Mouse (Mus musculus) cerebellum, postnatal 36 days (tissue): ENCODE measurements around the gene Nptx1.
A peak's percentile ranks its signal among the peaks of the same experiment; 100 is the strongest.

Experiments used
- DNase-seq, 2 experiments: peaks; one replicate each; pipeline ENCODE4 v3.0.0; 2021 to 2022; ENCODE audit warnings: mixed read lengths in 2 of 2

Nptx1 gene

DNA sequence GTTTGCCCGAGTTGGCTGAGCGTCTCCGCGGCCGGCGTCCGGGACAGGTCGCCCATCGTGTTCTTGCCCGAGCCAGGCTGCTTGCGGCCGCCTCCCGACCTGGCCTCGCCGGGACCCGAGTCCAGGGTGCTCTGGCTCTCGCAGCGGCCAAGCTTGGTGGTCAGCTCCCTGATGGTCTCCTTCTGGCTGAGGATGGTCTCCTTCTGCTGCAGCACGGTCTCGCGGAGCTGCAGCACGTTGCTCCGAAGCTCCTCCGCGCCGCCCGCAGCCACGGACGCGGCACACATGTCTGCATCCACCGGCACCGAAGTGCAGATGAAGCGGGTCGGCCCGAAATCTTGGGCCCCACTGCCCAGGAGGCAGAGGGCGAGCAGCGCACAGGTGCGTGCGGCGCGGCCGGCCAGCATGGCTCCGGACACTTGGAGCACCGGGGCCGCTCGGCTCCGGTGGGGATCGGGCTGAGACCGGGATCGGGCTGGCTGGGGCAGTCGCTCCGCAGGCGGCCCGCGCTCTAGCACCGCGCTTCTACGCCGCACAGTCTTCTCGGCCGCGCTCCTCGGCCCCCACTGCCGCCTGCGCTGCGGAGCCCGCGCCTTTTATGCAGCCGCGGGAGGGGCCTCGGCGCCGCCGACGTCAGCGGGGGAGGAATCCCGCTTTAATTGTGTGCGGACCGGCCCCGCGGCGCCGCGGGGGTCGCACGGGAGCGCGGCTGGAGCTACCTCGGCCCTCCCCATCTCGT lies at the start of gene Nptx1:
Nptx1 (minus strand) TSS at position 571 of the 739 bp plus-strand sequence.
- peak; percentile 87 to 89 for DNase-seq

DNA sequence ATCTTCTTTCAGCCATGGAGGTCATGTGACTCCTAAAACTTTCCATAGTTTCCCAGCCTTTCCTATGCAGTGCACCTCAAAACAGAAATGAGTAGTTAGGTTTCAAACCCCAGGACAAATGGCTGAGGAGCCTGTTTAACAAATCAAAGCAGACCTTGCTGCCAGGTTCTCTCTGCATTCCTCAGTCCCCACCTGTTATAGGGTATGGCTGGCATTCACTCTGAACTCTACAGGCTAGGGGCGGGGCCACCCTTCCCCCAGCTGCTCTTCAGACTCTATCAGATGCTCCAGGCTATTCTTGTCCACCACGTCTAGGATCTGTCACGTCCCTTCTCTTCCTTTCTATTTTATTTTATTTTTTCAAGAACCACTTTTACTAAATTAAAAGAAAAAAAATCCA lies 46.4 kb upstream of the Nptx1 start:
- DNase-seq = no peak

DNA sequence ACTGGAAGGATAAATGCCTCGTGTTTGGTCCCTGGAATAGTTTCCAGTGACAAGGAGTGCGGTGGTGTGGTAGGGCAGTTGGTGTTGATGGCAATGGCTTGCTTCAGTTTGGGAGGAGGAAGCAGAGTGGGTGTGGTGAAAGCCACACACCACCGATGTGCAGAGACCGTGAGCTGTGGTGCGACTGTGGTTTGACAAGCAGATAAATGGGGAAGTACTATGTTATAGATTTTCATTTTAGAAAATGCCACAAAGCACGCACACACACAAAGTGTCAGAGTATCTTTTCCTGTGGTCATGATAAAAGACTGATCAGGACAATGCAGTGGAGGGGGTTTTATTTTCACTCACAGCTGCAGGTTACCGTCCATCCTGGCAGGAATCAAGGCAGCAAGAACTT lies 41.7 kb upstream of the Nptx1 start:
- no peak for DNase-seq

DNA sequence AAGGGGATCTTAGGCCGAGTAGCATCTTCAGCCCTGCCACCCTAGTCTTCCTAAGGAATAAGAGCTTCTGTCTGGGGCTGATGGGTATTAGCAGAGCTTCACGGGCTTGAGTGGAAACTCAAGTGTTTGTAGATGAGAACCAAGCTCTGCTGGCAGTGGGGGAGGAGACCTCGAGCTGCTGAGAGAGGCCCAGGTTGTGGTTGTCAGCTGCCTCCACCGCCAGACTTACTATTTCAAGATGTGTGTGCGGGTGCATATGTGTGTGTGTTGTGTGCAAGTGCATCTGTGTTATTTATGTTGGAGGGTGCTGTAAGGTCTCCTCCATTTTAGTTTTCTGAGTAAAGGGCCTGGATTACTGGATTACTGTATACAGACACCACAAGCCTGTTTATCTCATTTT lies 39.6 kb upstream of the Nptx1 start:
- DNase-seq = no peak

DNA sequence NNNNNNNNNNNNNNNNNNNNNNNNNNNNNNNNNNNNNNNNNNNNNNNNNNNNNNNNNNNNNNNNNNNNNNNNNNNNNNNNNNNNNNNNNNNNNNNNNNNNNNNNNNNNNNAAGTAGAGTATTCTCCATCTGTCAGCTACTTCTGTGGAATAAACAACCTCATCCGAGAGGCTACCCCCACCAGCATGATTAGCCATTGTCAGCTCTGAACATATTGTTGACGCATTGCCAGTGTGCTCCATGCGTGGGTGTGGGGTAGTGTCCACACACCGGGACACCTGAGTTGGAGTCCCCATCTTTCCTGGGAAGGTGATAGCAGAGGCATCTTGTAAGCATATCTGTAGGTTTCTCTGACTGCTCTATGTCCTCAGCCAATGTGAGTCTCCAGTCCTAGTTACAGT lies 39.0 kb upstream of the Nptx1 start:
- DNase-seq = peak; percentile 25 to 30

DNA sequence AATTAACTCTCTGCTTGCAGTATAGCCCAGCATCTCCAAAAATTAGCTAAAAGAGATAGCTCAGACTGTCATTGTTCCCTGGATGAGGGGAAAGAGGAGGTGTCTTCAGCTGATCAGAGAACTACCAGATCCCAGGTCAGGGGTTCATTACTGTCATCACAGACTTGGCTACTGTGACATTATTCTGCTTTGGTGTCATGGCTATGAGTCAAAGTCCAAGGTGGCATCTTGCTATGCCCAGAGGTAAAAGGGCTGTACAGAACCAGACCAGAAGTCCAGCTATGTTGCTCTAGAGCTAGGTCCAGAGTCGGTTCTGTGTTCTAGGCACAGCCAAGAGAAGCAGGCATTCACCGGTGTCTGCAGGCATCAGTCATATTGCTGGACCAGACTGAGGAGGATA lies 30.2 kb upstream of the Nptx1 start:
- no peak for DNase-seq

DNA sequence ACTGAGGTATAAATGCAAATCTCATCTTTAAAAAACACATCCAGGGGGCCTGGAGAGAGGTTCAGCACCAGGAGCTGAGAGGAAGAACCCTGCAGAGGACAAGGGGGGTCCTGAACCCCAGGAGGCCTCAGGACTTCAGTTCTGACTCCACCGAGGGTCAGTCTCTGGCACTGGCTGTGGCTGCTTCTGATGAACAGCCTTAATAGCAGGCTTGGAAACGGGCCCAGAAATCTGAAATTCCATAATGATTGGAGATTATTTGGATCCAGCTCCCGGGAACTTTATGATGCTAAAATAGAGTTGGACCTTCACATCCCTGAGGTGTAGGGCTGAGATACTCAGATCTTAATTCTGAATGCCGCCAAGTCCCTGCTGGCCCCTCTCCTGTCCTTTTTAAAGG lies 29.3 kb upstream of the Nptx1 start:
- no peak for DNase-seq

DNA sequence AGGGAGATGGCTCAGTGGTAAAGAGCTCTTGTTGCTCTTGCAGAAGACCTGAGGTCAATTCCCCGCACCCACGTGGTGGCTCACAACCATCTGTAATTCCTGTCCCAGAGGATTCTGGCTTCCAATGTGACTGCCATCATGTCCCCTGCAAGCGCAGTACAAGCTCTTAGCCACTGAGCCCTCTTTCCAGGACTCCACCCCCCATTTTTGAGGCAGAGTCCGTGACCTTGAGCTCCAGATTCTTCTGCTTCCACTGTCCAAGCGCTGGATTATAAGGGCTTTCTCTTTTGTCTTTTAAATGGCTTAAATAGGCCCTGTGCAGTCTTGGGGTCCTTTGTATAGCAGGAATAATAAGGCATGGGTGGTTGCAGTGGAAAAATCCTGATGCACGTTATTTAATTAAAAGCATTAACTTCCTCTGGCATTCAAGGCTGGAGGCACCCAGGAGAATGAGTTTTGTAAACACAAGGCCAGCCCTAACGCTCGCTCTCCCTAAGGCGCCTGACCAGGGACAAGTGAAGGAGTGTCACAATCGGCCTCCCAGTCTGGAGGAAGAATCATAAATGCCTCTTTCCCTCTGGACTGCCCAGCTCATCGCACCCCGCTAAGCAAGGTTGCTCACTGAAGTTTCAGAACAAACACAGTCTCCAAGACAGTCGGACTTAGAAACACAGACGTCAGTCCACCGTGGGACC lies 24.9 kb upstream of the Nptx1 start:
- no peak for DNase-seq

DNA sequence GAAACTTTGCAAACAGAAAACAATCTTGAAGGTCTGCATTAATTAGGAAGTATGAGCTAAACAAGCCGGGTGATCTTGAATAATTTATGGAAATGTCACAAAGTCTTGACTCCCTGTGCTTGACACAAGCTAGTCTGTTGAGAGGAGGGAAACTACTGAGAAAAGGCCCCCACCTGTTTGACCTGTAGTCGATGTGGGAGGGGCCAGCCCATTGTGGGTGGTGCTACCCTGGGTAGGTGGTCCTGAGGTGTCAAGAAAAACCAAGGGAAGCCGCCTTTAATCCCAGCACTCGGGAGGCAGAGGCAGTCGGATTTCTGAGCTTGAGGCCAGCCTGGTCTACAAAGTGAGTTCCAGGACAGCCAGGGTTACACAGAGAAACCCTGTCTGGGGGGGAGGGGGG lies 18.6 kb upstream of the Nptx1 start:
- DNase-seq = no peak

DNA sequence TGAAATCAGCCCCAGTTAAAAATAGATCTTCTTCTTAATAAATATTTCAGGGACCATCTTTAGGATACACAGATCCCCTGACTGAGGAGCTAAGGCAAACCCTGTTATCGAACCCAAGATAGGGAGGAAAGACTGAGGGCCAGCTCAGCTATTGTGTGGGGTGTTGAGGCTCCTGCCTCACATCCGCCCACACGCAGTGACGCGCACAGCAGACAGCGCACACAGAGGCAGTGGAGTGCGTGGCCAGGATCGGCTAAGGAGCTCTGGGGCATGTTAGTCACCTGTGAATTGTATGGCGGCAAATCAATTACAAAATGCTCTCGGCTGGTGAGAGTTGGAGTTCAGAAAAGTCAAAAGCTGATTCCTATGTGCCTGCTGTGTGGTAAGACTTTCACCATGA lies 18.1 kb upstream of the Nptx1 start:
- DNase-seq = no peak

DNA sequence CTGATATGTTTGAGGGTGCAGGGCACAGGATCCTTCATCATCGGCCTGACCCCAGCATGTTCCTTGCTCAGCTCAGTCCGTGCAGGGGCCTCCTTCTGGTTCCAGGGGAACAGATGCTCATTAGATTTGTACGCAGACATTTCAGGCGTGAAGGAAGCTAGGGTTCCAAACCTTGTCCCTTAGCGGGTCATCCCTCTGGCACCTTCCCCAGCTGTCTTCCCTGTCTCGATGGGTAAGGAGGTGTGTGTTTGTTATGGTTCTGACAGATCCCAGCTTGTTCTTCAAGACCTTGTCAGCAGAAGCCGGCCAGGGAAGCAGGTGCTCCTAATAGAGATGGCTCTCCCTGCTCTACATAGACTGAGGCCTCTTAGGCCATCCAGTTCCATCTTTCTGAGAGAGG lies 17.5 kb upstream of the Nptx1 start:
- peak; percentile 46 to 54 for DNase-seq

DNA sequence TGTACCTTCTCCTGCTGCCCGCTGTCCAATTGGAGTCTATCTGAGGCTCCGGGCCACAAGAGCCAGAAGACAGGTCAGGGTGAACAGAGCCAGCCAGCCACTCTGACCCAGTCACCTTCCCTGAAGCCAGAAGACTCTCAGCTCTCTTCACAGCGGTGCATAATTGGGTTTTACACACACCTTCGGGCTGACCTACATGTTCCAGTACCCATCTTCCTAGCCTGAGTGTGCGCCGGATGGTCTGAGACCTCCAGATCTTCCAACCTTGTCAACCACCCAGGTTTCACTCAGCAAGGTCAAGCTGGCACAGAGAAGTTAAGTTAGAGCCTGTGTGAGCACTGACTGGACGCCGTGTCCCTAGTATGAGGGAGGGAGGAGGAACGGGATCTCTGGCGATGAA lies 16.8 kb upstream of the Nptx1 start:
- DNase-seq = peak; percentile 21 to 32

DNA sequence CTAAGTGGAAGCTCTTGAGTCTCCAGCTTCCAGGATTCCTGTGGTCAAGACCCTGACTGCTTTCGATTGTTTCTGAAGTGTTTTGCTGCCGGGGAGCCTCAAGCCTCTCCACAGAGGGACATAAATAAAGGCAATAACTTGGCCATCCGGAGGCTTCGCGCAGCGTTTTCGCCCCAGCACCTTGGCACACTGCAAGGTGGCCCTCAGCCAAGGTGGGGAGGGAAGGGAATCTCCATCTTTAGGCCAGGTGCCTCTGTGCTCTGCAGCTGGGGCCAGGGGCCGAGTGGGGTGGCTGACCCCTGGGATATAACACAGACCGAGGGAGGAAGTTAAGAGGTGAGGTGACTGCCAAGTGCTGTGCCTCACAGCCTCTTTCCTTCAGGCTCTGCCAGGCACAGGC lies 15.6 kb upstream of the Nptx1 start:
- DNase-seq = peak; percentile 29 to 31

DNA sequence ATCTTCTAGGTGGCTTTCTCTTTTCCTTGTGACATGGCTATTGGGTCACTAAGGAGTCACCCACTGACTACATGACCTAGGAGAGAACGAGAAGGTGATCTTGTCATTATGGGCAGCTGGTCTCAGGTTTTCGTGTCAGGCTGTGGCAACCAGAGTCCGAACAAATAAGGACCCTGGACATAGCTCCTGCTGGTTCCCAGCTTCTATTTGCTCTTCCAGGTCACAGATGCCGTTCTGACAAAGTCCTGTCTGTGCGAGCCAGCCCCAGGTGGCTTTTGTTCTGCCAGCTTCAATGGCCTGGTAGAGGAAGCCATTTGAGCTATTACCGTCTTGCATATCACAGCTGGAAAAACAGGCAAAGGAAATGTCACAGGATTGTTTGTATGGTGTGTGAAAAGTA lies 14.7 kb upstream of the Nptx1 start:
- no peak for DNase-seq

DNA sequence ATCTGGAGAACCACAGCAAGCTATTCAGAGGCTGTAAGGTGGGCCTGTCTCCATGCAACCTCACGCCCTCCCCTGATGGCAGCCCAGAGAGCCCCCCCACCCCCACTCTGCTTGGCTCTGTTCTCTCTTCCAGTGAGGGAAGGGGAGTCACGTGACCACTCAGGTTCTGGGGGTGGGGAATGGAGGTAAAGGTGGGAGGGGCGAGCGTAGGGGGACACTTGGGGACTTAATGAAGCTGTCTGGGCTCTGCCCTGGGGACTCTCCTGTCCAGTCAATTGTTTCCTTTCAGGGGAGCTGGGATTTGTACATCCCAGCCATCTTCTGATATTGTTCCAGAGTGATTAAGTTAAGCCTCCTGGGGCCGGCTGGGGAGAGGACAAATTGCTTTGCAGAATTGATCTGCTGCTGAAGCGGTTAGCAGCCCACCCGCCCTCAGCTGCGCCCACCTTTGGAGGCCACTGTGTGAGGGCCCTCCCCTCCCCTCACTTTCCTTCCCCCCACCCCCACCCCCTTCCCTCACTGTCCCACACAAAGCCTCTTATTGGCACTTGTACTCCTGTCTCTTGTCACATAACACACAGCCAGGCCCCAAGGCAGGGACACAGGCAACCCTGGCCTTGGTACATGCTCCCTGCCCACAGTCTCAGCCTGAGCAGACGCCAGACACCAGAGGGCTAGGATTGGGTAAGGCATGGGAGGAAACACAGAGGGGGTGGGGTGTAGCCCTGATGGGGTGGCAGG lies 11.5 kb upstream of the Nptx1 start:
- DNase-seq = no peak

DNA sequence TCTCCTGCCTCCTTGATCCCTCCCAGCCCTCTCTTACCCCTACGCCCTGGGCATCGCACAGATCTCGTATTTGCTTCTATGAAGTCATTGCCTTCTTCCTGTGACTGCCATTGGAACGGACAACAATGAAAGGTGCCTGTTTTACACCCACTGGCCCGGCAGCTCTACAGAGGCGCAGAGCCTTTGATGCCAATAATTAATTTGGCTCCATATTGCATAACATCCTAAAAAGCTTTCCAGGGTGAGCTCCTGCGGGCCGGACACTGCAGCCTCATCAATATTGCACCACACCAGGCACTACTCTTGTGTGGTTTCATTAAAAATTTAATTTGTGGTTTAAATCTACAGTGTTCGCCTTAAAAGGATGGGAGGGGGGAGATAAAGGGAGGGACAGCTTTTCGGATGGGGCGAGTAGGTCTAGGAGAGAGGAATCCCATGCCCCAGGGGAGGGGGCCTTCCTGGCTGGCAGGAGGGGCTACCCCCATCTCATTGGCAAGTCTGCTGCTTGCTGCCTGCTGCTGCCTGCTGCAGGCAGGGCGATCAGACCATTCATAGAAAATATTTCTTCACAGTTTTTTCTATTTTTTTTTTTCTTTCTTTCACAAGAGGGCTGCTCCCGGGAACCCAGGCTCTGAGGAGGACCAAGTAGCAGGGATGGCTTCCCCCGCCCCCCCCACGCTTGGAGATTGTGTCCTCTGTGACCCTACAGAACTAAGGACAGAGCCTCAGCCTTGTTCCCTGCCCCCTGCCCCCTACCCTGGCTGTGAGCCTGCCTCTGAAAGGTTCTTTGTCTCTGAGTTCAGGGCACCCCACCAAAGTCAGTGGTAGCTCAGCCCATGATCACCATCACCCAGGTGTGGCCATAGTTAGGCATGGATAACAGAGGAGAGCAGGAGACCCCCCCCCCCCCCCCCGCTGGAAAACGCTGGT lies 10.7 kb upstream of the Nptx1 start:
- peak in 1 of 2 experiments; percentile 1 for DNase-seq

DNA sequence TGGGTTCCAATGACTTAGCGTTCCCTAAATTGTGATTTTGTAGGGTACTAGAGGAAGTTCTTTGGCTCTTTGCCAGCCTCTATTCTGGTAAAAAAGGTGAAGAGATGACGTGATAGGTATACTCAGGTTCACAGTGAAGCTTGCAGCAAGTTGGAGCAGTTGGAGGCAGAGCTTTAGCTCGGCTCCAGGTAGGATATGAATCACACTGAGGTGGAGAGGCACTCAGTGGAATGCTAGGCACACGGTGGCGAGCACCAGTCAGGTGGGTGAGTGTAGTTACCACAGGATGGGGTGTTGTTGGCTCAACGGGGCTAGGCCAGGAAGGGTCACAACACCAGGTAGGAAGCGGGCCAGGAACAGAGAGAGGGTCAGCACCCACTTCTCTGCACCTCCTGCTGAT lies 7.6 kb upstream of the Nptx1 start:
- DNase-seq = no peak

DNA sequence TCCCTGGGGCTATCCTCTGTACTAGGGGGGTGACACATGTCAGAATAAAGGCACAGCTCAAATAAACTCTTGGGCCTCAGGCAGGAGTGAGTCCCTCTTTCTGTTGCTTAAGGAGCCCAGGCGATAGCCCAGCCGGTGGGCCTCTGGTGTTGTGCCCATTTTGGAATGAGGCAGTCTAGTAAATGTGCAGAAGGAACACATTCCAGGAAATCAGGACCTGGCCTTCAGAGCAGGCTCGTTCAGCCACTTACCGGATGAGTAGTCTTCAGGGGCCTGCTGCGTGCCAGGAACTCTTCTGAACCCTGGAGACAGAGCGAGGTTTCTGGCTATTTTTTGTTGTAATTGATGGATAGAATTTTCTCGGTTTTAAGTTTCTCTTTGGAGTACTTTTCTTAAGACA lies 7.2 kb upstream of the Nptx1 start:
- no peak for DNase-seq

DNA sequence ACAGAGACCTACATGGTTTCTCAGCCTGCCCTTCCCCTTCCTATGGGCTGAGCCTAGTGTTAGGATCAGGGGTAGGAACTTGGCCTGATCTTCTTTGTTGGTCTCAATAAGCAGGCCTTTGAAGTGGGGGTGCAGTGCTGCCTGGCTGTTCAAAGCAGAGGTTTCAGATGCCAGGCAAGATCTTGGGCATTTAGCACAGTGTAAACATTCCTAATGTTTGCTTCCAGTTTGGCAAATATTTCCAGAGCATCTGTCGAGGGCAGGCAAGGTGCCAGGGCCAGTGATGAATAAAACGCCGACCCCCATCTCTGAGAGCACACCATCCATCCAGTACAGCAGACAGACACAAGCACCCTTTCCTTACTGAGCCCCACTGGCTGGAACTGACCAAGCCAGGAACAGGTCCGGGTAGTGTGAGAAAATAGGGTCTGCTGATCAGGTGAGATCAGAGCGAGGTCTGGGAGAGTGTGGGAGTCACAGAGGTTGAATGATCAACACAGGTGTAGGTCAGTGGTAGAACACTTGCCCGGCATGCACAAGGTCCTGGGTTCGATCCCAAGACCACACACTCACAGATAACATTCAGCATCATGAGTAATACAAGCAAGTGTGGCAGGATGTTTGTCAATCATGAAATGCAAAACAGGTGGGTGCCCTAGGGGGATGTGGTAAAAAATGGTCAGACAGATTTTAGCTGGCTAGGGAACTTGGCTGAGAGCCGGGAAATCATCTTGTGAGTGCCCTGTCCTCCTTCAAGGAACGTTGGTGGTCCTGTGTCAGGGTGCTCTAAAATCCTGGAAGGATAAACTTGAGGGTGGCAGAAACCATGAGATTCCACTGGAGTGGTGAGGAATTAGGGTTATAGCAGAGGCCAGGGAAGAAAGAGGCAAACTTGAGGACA lies 5.6 kb upstream of the Nptx1 start:
- no peak for DNase-seq

DNA sequence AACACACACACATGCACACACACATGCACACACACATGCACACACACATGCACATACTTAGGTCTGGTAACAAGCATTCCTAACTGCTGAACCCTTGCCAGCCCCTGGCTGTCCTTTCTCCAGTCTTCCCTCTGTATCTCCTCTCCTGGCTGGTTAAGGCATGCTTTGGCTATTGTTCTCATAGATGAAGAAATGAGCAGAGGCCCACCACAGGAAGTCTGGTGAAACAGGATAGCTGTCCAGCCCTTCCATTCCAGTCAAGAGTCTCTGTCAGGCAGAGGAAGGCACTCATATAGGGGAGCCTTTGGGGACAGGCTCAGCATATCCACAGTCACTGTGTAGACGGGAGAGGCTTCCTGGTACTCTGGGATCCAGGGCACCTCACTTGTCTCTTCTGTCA lies 4.7 kb upstream of the Nptx1 start:
- DNase-seq = no peak

DNA sequence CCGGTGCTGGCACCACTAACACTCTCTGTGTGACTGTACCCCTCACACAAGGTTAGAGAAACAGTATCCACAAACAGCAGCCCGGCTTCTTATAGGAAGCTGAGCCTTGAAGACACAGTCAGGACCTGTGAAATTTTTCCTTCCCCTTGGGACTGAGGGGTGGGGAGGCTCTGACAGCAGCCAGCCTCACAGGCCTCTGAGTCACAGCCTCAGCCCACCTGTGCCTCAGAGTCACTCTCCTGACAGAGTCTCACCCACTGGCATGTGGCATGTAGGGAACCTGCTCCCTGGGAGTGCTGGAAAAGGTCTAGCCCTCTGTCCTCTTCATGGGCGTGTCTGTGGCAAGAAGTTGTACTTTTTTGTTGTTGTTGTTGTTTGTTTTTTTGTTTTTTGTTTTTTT lies 3.9 kb upstream of the Nptx1 start:
- no peak for DNase-seq
